Mouse (Mus musculus): ENCODE measurements around the gene Diablo.
A peak's percentile ranks its signal among the peaks of the same experiment; 100 is the strongest.
"Not testable (repeated sequence)": the region's sequence is repeated elsewhere in the genome, so short reads cannot be mapped to it uniquely, and the experiment has no call there.

Gene Diablo

GRCm38 (mm10) chr5:123523692-123524392 lies at the start of gene Diablo:
TSS of gene Diablo (minus strand) at chr5:123524176.
- DNase-seq (ENCODE audit: low spot score in 2 of 2): peak; percentile 97 to 98

GRCm38 (mm10) chr5:123573362-123573761 lies 49.4 kb upstream of the Diablo start:
- no peak for DNase-seq (ENCODE audit: low spot score in 2 of 2)

GRCm38 (mm10) chr5:123572357-123573186 lies 48.6 kb upstream of the Diablo start, which contains the start of gene Vps33a:
TSS of gene Vps33a (minus strand) at chr5:123573038.
- DNase-seq (ENCODE audit: low spot score in 2 of 2): peak; percentile 97

GRCm38 (mm10) chr5:123561128-123561527 lies 37.2 kb upstream of the Diablo start:
- DNase-seq (ENCODE audit: low spot score in 2 of 2): peak in 1 of 2 experiments; percentile 68

GRCm38 (mm10) chr5:123559588-123559987 lies 35.6 kb upstream of the Diablo start:
- DNase-seq (ENCODE audit: low spot score in 2 of 2): no peak

- peak in 1 of 2 experiments; percentile 41 for DNase-seq (ENCODE audit: low spot score in 2 of 2)
Observed at GRCm38 (mm10) chr5:123556451-123556850, 32.5 kb upstream of the Diablo start.

- DNase-seq (ENCODE audit: low spot score in 2 of 2): no peak
Observed at GRCm38 (mm10) chr5:123555693-123556092, 31.7 kb upstream of the Diablo start.

- no peak for DNase-seq (ENCODE audit: low spot score in 2 of 2)
Observed at GRCm38 (mm10) chr5:123533801-123534200, 9.8 kb upstream of the Diablo start.

- no peak for DNase-seq (ENCODE audit: low spot score in 2 of 2)
Observed at GRCm38 (mm10) chr5:123530056-123530455, 6.1 kb upstream of the Diablo start.

GRCm38 (mm10) chr5:123528641-123529040 lies 4.7 kb upstream of the Diablo start:
- no peak for DNase-seq (ENCODE audit: low spot score in 2 of 2)

GRCm38 (mm10) chr5:123525916-123526495 lies 2.0 kb upstream of the Diablo start:
- no peak for DNase-seq (ENCODE audit: low spot score in 2 of 2)

- DNase-seq (ENCODE audit: low spot score in 2 of 2): no peak
Observed at GRCm38 (mm10) chr5:123525281-123525680, 1.3 kb upstream of the Diablo start, which contains the start of gene Gm49027. TSS of gene Gm49027 (minus strand) at chr5:123525488.

- DNase-seq (ENCODE audit: low spot score in 2 of 2): no peak
Observed at GRCm38 (mm10) chr5:123524393-123524750, 396 bp upstream of the Diablo start.

- no peak for DNase-seq (ENCODE audit: low spot score in 2 of 2)
Observed at GRCm38 (mm10) chr5:123522166-123522565, 1.8 kb downstream of the Diablo start.

- no peak for DNase-seq (ENCODE audit: low spot score in 2 of 2)
Observed at GRCm38 (mm10) chr5:123521621-123522020, 2.4 kb downstream of the Diablo start.

- DNase-seq (ENCODE audit: low spot score in 2 of 2): no peak
Observed at GRCm38 (mm10) chr5:123520666-123521065, 3.3 kb downstream of the Diablo start.

GRCm38 (mm10) chr5:123514871-123515270 lies 9.1 kb downstream of the Diablo start:
- DNase-seq (ENCODE audit: low spot score in 2 of 2): no peak

GRCm38 (mm10) chr5:123512102-123512501 lies 11.9 kb downstream of the Diablo start:
- no peak for DNase-seq (ENCODE audit: low spot score in 2 of 2)

- DNase-seq (ENCODE audit: low spot score in 2 of 2): not testable (repeated sequence)
Observed at GRCm38 (mm10) chr5:123511426-123511825, 12.6 kb downstream of the Diablo start.

- DNase-seq (ENCODE audit: low spot score in 2 of 2): no peak
Observed at GRCm38 (mm10) chr5:123510160-123510559, 13.8 kb downstream of the Diablo start, which contains the start of gene B3gnt4. TSS of gene B3gnt4 (plus strand) at chr5:123510460.

- no peak for DNase-seq (ENCODE audit: low spot score in 2 of 2)
Observed at GRCm38 (mm10) chr5:123508921-123509320, 15.1 kb downstream of the Diablo start.

Measured in right cerebral cortex, postnatal 36 days (tissue).